Mouse (Mus musculus): ENCODE measurements around the gene 2310033P09Rik. TPM values are rescaled to one million over a fixed set of nuclear protein-coding genes. Genes with fewer than 3 reads are reported as not detected.

The 2310033P09Rik gene
- 31.9 and 32.3 TPM in 2 replicates for polyA plus RNA-seq (2015; fragmentation: Nextera tagmentation; extraction: Ambion mirVana)

- Histone ChIP-seq H3K27me3 (no peaks in the 10 kb centered on the region), H3K4me1 (peaks cover 23% of the 10 kb centered on the region), H3K9me3 (no peaks in the 10 kb centered on the region), H3K4me3 (peak within 1 kb of the TSS; percentile 89), H3K9ac (peak within 1 kb of the TSS; percentile 88), H3K27ac (peak within 1 kb of the TSS; percentile 96), H3K4me2 (peak within 1 kb of the TSS; percentile 81), H3K36me3 (peaks cover 60% of the 10 kb centered on the region)
- peak; percentile 87 for ATAC-seq (ENCODE audit: borderline replicate concordance, extremely low read depth, low FRiP score, low TSS enrichment)
- WGBS, result under 1% methylated on average over 67 of the region's 67 CpGs
Measured at GRCm38 (mm10) chr11:59208153-59208831, at the start of gene 2310033P09Rik. TSS of gene 2310033P09Rik (plus strand) at chr11:59208321.

DNA sequence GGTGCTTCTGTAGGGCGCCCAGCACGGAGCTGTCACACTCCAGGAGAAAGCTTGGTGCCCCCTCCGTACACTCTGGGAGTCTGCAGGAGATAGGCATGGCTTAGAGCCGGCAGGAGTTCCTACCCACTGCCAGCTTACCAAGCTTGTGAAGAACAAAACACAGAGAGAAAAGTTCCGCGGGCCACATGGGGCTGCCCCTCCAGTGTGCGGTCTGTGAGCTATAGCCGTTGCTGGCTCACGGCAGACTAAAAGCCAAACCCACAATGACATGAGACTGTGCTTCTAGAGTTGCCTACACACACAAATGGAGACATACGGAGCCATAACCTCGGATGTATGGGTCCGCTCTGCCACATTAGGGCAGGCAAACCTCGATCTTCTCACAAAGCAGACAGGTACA, 49.0 kb upstream of the 2310033P09Rik start:
- 89% methylated on average over 13 of the region's 13 CpGs for WGBS
- peaks cover 14% of the 10 kb centered on the region for H3K4me1 ChIP-seq
- peaks cover 11% of the 10 kb centered on the region; the same call in 1 of the 2 replicates for H3K36me3 ChIP-seq
- H3K4me2 ChIP-seq, result no peak overlapping the region
- H3K27me3 ChIP-seq, result no peaks in the 10 kb centered on the region
- no peaks in the 10 kb centered on the region for H3K9me3 ChIP-seq
- no peak overlapping the region for H3K4me3 ChIP-seq
- no peak for ATAC-seq (ENCODE audit: borderline replicate concordance, extremely low read depth, low FRiP score, low TSS enrichment)
- no peak overlapping the region for H3K9ac ChIP-seq
- no peak overlapping the region for H3K27ac ChIP-seq

GRCm38 (mm10) chr11:59159558-59159957, 48.6 kb upstream of the 2310033P09Rik start:
- no peaks in the 10 kb centered on the region for H3K9me3 ChIP-seq
- WGBS, result 85% methylated on average over 4 of the region's 4 CpGs
- no peak for ATAC-seq (ENCODE audit: borderline replicate concordance, extremely low read depth, low FRiP score, low TSS enrichment)

DNA sequence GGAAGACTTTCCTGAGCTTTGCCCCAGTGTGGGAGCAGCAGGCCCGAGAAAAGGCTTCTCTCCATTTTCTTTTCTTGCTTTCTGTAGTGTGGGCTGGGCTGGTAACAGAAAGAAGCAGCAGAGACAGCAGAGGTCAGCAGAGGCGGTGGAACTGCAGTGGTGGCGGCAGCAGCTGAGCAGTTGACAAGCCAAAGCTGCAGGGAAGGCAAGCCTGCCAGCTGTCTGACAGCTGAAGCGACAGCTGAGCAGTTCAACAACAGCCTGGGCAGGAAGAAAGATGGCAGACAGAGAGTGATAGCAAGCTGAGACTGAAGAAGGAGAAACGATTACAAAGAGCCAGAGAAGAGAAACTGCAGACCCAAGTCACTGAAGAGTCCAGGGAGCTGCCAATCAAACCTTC, 46.7 kb upstream of the 2310033P09Rik start:
- ATAC-seq (ENCODE audit: borderline replicate concordance, extremely low read depth, low FRiP score, low TSS enrichment), result no peak
- no peak overlapping the region for H3K9ac ChIP-seq
- no peak overlapping the region for H3K4me3 ChIP-seq
- peaks cover 17% of the 10 kb centered on the region for H3K4me1 ChIP-seq
- H3K27me3 ChIP-seq, result no peaks in the 10 kb centered on the region
- H3K9me3 ChIP-seq, result no peaks in the 10 kb centered on the region
- no peak overlapping the region for H3K4me2 ChIP-seq
- peaks cover 9% of the 10 kb centered on the region; the same call in 1 of the 2 replicates for H3K36me3 ChIP-seq
- no peak overlapping the region for H3K27ac ChIP-seq
- 48% methylated on average over 5 of the region's 5 CpGs for WGBS

More at GRCm38 (mm10) chr11:59159558-59159957, 48.6 kb upstream of the 2310033P09Rik start:
- Histone ChIP-seq H3K4me2 (no peak overlapping the region), H3K9ac (no peak overlapping the region), H3K27ac (no peak overlapping the region), H3K4me1 (peaks cover 17% of the 10 kb centered on the region), H3K27me3 (no peaks in the 10 kb centered on the region), H3K36me3 (peaks cover 11% of the 10 kb centered on the region; the same call in 1 of the 2 replicates), H3K4me3 (no peak overlapping the region)

DNA sequence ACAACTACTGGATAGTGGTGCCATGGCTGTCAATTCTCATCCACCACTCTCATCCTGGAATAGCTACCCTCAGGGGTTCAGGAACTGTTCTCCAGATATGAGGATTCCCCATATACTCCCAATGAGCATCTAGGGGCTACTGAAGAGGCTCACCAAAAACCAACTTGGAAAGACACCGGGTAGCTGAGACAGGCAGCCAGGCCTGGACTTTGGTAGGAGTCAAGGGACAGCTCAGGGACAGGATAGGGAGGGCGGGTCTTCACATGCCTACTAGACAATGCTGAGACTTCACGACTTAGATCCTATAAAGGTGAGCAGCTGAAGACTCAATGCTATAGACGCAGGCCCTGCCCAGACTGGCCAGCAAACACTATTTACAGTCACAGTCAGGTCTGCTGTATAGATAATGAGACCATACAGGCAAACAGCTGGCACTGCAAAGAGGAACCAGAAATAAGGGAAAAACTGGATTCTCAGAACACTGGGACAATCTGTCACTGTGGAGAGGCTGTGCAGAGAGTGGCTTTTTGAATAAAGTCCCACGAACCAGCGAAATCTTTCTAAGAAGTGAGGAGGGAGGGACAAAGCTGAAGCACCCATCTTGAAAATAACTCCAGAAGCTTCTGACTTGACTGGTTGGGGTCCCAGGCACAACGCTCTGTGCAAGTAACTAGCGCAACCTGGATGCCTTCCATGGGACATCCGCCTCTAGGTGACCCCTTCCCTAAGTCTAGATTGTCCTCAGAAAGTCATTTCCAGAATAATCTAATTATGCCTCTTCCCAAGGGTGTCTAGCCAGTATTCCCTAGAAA, 45.5 kb upstream of the 2310033P09Rik start:
- H3K27me3 ChIP-seq, result no peaks in the 10 kb centered on the region
- H3K4me2 ChIP-seq, result peak overlapping the region; percentile 70
- H3K27ac ChIP-seq, result peak overlapping the region; percentile 60; the same call in 1 of the 2 replicates
- H3K4me1 ChIP-seq, result peaks cover 17% of the 10 kb centered on the region
- H3K9ac ChIP-seq, result peak overlapping the region; percentile 83
- H3K4me3 ChIP-seq, result peak overlapping the region; percentile 83
- no peak for ATAC-seq (ENCODE audit: borderline replicate concordance, extremely low read depth, low FRiP score, low TSS enrichment)
- peaks cover 9% of the 10 kb centered on the region; the same call in 1 of the 2 replicates for H3K36me3 ChIP-seq
- no peaks in the 10 kb centered on the region for H3K9me3 ChIP-seq
- 47% methylated on average over 9 of the region's 9 CpGs for WGBS

DNA sequence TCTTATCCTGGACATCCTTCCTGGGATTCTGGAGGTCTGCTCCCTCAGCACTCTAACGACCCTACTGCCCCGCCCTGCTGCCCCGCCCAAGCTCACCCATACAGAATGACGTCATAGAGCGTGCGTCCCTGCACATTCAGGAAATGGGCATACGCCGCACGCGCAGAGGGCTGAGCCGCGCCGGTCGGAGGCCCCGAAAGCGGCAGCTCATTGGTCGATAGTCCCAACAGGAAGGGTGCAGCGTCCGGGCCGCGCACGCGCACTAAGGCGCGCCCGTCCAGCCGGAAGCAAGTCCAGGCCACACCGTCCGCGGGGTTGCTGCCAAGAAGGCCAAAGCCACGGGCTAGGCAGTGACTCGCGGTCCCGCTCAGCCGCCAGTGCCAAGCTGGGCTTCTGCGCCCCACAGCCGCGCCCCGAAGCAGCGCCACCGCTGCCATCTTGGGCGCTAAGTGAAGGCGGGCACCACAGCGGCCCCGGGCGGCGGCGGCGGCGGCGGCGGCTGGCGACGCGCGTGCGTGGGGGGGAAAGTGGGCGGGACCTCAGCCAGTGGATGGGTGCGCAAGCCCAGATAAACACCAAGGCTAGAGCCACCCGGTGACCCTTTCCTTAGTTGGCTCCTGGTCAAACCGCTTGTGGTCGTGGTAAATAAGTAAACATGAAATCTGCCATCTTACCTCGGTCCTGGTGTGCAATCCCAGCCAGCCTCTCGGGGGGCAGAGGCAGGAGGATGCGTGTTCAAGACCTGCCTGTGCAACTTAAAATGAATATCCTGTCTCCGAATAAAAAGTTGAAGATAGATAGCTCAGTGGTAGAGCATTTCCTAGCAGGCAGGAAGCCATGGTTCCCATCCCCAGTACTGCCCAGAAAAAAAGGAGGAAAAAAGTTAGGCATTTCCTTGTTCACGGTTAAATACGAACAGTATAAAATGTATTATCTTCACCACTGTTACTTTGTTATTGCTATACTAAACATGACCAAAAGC, 44.6 kb upstream of the 2310033P09Rik start, which contains the start of gene Iba57:
Gene Iba57 (minus strand): TSS at position 485 of the 982 bp plus-strand sequence.
- peak within 1 kb of the TSS; percentile 83 for H3K9ac ChIP-seq
- 2% methylated on average over 67 of the region's 68 CpGs for WGBS
- H3K9me3 ChIP-seq, result no peaks in the 10 kb centered on the region
- H3K4me1 ChIP-seq, result peaks cover 17% of the 10 kb centered on the region
- H3K4me2 ChIP-seq, result peak within 1 kb of the TSS; percentile 70
- peak within 1 kb of the TSS; percentile 83 for H3K4me3 ChIP-seq
- H3K27me3 ChIP-seq, result no peaks in the 10 kb centered on the region
- peak within 1 kb of the TSS; percentile 100 for H3K27ac ChIP-seq
- peak; percentile 99 for ATAC-seq (ENCODE audit: borderline replicate concordance, extremely low read depth, low FRiP score, low TSS enrichment)
- H3K36me3 ChIP-seq, result 0 out of 2 replicates have a peak, but pooled peaks cover under 1% of the 10 kb centered on the region

GRCm38 (mm10) chr11:59164384-59164783, 43.7 kb upstream of the 2310033P09Rik start:
- Histone ChIP-seq H3K4me3 (0 out of 2 replicates have a peak overlapping the region, but pooled peaks have one; percentile 83), H3K9ac (no peak overlapping the region), H3K4me2 (peak overlapping the region; percentile 70), H3K36me3 (no peaks in the 10 kb centered on the region), H3K27ac (peak overlapping the region; percentile 100), H3K27me3 (no peaks in the 10 kb centered on the region), H3K9me3 (no peaks in the 10 kb centered on the region), H3K4me1 (peaks cover 17% of the 10 kb centered on the region)
- WGBS, result 75% methylated on average over 9 of the region's 9 CpGs
- no peak for ATAC-seq (ENCODE audit: borderline replicate concordance, extremely low read depth, low FRiP score, low TSS enrichment)

GRCm38 (mm10) chr11:59165616-59166241, 42.4 kb upstream of the 2310033P09Rik start:
- Histone ChIP-seq H3K36me3 (no peaks in the 10 kb centered on the region), H3K9ac (no peak overlapping the region), H3K4me1 (peaks cover 17% of the 10 kb centered on the region), H3K4me3 (no peak overlapping the region), H3K9me3 (no peaks in the 10 kb centered on the region), H3K27me3 (no peaks in the 10 kb centered on the region), H3K27ac (no peak overlapping the region), H3K4me2 (no peak overlapping the region)
- ATAC-seq (ENCODE audit: borderline replicate concordance, extremely low read depth, low FRiP score, low TSS enrichment), result no peak
- 50% methylated on average over 2 of the region's 2 CpGs for WGBS

GRCm38 (mm10) chr11:59169807-59170206, 38.3 kb upstream of the 2310033P09Rik start:
- H3K27ac ChIP-seq, result no peak overlapping the region
- H3K9ac ChIP-seq, result no peak overlapping the region
- H3K4me2 ChIP-seq, result no peak overlapping the region
- no peaks in the 10 kb centered on the region for H3K9me3 ChIP-seq
- no peaks in the 10 kb centered on the region for H3K36me3 ChIP-seq
- 42% methylated on average over 3 of the region's 3 CpGs for WGBS
- ATAC-seq (ENCODE audit: borderline replicate concordance, extremely low read depth, low FRiP score, low TSS enrichment), result no peak
- H3K27me3 ChIP-seq, result peaks cover 7% of the 10 kb centered on the region
- H3K4me1 ChIP-seq, result no peaks in the 10 kb centered on the region
- H3K4me3 ChIP-seq, result no peak overlapping the region

GRCm38 (mm10) chr11:59170549-59170948, 37.6 kb upstream of the 2310033P09Rik start:
- Histone ChIP-seq H3K4me3 (no peak overlapping the region), H3K9me3 (no peaks in the 10 kb centered on the region), H3K27me3 (peaks cover 15% of the 10 kb centered on the region), H3K36me3 (no peaks in the 10 kb centered on the region), H3K4me2 (no peak overlapping the region), H3K4me1 (no peaks in the 10 kb centered on the region), H3K27ac (no peak overlapping the region), H3K9ac (no peak overlapping the region)
- WGBS, result 61% methylated on average over 4 of the region's 4 CpGs
- ATAC-seq (ENCODE audit: borderline replicate concordance, extremely low read depth, low FRiP score, low TSS enrichment), result no peak
